Mouse (Mus musculus): ENCODE data around the gene Stat5a.

Stat5a gene

DNA sequence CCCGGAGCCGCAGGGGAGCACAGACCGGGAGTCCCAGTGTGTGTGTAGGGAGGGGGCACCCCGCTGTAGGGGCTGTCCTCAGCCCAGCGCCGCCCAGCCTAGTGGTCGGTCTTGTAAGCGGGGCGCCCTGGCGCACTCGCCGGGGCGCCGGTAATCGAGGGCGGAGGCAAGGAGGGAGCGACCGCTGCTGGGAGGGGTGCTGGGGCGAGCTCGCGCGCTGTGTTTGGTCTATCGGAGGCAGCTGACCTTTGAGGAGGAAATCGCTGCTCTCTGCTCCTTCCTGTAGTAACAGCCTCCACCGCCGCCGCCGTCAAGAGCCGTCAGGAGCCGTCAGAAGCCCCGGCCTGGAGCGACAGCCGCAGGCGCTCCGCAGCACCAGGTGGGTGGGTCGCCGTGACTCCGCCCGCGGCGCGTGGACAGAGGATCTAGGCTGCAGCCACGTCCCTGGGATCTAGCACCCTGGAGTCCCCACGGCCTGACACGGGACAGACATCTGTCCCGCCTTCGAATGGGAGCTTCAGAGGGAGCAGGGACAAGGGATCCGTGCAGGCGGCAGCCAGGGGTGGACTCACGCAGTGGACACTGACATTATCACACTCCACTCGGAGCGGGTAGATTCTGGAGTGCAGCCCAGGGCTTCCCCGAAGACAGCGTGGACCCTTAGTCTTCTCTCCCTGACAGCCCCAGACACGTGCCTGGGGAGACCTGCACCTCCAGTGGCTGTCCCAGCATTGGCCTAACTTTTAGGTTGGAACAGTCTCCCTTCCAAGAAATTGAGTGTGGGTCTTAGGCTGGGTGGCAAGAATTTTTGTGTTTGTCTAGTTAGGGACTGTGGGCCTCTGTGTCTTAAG lies 1.3 kb downstream of the Stat5a start:
- DNase-seq (ENCODE audit: low spot score in 2 of 2): peak; percentile 34 to 42

DNA sequence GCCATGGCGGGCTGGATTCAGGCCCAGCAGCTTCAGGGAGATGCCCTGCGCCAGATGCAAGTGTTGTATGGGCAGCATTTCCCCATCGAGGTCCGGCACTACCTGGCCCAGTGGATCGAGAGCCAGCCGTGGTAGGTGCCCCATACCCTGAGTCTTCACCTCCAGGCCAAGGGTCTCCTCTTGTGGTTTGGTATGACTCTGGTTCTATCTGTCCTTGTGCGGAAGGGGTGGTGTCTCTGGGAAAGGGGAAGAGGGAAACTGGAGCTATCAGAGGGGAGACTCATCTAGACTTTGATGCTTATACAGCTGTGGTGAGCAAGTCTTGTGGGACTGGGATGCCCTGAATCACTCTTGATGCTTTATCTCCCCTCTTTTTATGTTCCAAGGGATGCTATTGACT lies 2.2 kb downstream of the Stat5a start:
- no peak for DNase-seq (ENCODE audit: low spot score in 2 of 2)

DNA sequence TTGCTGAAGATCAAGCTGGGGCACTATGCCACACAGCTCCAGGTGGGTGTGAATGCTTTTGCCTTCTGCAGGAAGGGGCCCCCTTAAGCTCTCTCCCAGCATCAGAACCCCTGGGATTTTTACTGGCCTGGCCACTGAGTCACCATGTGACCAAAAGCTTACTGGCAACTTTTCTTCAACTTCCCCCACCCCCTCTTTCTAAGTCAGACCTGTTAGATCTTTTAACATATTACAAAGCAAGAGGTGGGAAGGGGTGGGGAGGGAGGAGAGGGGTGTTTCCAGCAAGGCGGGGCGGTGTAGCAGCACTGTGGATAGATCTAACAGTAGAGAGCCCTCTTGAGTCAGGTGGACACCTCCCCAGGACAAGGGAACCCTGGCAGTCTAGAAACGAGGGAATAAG lies 2.7 kb downstream of the Stat5a start:
- no peak for DNase-seq (ENCODE audit: low spot score in 2 of 2)

DNA sequence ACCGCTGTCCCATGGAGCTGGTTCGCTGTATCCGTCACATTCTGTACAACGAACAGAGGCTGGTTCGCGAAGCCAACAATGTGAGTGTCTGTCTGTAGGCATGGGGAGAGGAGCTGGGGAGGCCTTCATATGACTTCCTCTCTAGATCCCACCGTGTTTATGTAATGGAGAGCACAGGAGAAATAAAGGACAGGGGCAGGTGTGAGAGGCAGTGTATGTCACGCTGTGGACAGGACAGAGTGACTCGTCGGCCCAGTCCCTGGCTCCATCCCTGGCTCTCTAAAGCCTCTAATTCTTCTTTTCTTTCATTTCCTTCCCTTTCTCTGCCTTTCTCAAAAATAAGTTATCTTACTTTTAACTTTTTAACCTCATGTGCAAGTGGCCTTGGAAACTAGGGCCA lies 4.0 kb downstream of the Stat5a start:
- DNase-seq (ENCODE audit: low spot score in 2 of 2): no peak

DNA sequence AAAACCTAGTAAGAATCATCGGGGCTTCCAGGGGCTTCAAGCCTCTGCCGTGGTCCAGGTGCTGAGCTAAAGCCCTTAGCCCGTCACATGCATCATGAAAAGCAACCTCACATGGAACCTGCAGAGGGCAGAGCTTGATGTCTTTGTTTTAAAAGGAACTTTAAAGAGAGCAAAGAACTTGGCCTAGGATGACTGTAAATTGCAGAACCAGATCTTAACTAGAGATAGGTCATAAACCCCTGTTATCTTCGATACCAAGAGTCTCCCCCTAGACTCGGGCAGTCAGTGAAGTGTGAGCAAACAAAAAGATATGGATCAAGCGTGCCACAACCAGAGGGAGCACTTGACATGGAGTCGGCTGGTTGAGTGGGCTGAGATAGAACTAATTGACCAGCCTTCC lies 6.5 kb downstream of the Stat5a start:
- no peak for DNase-seq (ENCODE audit: low spot score in 2 of 2)

DNA sequence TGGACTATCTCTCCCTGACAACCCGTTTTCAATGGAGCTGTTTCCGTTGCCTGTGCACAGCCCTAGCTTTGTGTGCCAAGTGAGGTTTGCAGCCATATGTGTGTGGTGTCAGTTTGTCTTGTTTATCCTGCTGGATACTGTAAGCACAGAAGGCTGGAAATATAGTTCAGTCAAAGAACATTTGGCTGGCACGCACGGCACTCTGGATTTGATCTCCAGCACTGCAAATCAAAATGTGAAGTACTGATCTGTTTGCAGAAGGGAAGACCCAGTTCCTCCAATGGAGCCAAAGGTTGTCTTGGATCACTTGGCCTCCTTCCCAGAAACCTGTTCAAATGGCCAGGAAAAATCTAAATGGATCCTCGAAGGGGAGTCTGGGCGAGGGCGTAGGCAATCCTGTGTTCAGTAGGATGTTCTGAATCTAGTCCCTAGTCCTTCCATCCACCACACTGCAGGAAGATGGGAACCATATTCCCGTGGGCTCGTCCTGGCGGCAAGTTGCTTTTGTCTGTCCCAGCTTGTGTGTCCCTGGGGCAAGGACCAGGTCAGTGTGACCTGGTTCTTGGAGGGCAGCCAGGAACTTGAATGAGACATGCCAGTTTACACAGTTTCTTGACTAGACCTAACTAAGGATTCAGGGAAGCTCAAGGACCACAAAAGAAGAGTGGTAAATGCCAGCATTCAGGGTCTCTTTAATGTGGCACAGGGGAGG lies 11.3 kb downstream of the Stat5a start:
- DNase-seq (ENCODE audit: low spot score in 2 of 2): no peak

DNA sequence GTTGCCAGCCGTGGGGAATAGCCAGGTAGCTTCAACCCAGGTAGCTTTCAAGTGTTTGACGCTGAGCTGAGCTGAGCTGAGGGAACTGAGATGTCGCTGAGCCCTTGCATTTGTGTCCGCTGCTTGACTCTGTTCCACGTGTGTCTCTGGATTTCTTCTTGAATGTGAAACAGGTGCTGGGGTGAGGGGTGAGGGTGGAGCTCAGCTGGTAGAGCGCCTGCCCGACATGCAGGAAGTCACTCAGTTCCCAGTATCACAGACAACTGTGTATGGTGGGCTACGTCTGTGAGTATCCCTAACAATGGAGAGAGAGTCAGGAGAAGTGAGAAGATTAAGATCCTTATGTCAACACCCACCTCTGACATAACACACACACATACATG lies 11.8 kb downstream of the Stat5a start:
- DNase-seq (ENCODE audit: low spot score in 2 of 2): no peak

DNA sequence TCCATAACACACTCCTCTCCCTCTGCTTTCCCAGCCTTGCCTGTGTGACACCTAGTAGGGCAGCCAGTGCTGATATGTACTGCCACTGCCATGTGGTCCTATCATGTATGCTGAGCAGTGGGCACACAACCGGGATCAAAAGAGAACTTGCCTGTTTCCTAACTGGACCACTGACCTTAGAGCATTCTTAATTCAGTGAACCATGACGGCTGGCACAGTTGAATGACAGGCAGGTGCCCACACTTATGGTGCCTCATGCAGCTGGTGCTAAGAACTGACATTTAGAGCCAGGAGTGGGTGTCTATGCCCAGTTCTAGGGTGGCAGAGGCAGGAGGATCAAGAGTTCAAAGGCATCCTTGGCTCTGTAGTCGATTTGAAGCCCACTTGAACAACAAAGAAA lies 16.6 kb downstream of the Stat5a start:
- DNase-seq (ENCODE audit: low spot score in 2 of 2): no peak

DNA sequence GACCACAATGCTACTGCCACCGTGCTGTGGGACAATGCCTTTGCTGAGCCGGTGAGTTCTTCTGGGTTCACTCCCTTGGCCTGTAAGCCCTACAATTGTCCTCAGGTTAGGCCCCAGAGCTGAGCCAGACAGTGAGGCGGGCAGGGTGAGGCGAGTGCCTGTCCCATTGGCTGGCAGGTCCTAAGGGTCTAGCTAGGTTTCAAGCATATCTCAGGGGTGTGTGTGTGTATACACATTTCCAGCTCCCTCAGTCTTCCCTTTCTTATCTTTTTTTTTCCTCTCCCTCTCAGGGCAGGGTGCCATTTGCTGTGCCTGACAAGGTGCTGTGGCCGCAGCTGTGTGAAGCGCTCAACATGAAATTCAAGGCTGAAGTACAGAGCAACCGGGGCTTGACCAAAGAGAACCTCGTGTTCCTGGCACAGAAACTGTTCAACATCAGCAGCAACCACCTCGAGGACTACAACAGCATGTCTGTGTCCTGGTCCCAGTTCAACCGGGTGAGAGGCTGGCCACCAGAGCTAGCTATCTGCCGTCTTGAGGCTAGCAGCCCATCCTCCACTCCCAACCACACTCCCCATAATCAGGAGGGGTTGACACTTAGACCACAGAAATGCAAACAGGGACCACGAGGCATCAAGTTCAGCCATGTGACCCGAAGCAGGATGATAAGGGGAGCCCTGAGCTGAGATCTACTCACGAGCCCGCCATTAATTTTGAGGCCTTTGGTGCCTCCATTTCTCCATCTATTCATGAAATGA lies 20.3 kb downstream of the Stat5a start:
- DNase-seq (ENCODE audit: low spot score in 2 of 2): no peak

DNA sequence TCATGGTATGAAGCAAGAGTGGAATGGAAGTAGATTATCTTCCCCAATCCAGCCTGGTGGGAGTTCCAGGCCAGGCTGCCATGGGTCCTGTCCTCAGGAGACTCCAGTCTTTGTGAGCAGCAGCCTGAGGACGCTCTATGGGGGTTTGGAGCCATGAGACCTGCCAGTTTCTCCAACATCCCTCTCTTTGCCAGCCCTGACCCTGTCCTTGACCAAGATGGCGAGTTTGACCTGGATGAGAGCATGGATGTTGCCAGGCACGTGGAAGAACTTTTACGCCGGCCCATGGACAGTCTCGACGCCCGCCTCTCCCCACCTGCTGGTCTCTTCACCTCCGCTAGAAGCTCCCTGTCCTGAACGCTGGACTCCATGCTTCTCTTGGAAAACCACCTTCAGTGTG lies 24.5 kb downstream of the Stat5a start:
- DNase-seq (ENCODE audit: low spot score in 2 of 2): no peak

DNA sequence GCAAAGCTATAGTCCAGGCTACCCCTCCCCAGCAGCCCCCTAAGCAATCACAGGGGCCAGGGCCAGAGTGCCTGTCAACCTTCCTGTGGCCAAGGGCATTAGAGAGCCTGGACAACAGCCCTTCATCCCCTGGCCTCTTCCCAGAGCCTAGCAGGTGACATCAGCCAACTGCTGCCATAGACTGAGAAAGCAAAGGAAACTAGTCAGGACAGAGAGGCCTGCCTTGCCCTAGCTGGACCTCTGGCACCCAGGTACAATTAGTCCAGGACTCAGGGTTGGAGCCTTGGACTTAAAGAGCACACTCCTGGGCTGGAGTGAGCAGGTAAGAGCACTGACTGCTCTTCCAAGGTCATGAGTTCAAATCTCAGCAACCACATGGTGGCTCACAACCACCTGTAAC lies 26.3 kb downstream of the Stat5a start:
- DNase-seq (ENCODE audit: low spot score in 2 of 2): no peak

DNA sequence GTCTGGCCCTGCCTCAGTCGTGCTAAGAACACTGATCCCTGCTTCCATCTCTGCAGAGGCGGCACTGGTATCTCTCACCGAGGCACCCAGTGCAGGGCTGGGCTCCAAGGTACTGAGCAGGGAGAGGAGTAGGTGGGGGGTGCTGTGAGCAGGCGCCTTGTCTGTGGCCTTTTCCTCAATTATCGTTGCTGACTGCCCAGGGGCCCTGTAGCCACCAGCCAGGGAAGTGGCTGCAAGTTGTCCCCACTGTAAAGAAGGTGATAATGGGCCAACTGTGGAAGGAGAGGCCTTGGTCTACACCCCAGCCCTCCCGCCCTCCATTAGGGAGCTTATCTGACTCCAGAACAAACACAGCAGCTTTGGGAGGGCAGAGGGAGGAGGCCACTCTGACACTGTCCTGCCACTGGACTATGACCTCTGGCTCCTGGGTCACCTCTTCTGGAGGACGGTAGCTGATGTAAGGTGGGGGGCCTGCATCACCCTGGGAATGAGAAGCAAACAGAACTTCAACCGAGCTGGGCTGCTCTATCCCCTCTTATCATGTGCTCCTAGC lies 27.1 kb downstream of the Stat5a start:
- DNase-seq (ENCODE audit: low spot score in 2 of 2): no peak

DNA sequence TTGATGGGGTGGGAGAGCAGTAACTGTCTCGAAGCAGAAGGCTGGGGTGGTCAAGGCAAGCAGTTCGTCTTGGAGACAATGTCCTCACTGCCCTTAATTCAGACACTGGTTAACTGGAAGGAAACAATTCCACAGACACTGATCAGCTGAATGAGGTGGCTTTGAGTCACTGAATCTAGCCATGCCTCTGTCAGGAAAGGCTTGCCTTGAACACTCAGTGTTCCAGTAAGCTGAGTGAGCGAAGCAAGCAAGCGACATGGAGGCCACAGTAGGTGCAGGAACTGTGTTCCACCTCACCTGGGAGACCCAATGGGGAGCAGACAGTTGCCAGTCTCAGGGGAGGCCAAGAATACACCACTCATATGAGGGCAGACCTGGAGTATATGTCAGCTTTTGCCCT lies 28.1 kb downstream of the Stat5a start:
- DNase-seq (ENCODE audit: low spot score in 2 of 2): no peak

DNA sequence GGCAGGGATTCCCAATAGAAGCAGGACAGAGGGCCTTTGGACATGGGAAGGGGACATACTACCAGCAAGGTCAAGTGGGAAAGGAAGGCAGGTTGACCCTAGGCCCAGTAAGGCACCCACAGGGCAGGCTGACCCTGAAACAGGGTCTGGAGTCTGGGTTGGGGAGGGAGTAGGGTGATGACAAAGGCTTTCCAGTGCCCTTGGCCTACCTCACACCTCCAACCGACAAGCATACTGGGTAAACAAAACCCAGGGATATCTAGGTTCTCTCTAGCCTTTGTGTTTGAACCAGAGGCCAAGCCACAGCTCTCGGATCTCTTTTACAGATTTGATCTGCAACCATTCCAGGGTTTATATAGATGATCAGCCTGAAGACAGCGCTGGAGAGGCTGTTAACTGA lies 28.6 kb downstream of the Stat5a start:
- no peak for DNase-seq (ENCODE audit: low spot score in 2 of 2)

DNA sequence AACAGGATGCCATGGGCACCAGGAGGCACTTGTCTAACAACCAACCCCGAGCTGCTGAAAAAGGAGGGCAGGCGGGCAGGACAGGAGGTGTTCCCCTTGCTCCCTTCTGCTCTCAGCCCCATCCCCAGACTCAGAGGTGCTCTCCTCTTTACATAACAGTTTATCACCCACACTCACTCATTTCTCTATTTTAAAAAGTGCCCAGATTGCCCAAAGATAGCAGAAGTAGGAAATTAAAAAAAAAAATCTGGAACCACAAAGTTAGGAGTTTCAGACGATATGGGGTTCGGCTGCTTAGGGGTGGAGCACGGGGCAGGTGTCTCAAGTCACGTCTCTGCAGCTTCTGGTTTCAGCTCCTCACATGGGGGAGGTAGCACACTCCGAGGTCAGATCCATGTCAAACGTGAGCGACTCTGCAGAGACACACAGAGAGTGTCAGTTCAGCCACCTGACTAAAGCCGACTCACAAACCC lies 29.2 kb downstream of the Stat5a start:
- DNase-seq (ENCODE audit: low spot score in 2 of 2): no peak

DNA sequence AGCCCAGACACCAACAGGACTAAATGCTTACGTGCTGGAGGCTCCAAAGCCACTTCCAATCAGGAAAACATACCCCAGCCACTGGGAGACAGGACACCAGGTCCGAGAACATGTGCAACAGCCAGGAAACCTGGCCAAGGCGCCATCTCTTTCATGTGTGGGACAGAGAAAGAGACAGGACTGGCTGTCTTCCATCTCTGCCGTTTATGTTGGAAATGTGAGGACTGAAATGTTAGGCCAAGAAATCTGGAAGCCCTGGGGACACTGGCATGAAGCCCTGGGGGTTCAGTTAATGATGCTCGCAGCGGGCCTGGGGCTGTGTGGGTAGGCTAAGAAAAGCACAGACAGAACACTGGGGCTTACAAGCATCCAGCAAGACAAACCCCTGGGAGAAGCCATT lies 31.3 kb downstream of the Stat5a start:
- no peak for DNase-seq (ENCODE audit: low spot score in 2 of 2)

DNA sequence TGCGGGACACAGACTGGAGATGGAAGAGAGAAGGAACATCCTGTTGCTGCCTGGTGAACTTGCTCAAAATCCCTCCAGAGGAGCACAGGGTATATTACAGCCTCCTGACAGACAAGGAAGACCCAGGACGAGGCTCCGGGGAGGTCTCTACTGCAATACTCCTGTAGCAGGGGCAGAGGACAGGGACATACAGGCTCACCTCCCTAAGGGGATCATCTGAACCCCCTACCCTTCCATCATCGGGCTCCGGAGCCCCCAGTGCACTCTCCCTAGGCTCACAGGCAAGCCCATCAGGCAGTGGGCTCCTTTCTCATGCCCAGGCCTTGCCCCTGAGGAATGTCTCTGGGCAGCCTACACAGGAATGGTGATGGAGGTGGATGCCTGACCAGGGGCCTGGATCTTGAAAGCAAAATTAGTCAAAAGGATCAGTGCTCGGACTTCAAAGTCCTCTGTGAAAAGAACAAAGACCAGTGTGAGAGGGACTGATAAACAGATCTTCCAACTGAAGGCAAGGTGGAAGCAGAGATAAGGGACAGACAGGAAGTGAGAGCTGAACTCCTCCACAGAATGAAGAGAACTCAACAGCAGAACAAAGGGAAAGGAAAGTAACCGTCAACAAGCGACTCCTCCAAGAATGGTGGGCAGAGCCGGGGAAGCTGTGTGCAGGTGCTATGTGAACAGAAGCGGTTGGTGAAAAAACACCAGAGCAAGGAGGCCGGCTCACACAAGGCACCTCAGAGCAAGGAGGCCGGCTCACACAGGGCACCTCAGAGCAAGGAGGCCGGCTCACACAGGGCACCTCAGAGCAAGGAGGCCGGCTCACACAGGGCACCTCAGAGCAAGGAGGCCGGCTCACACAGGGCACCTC lies 32.3 kb downstream of the Stat5a start:
- no peak for DNase-seq (ENCODE audit: low spot score in 2 of 2)

DNA sequence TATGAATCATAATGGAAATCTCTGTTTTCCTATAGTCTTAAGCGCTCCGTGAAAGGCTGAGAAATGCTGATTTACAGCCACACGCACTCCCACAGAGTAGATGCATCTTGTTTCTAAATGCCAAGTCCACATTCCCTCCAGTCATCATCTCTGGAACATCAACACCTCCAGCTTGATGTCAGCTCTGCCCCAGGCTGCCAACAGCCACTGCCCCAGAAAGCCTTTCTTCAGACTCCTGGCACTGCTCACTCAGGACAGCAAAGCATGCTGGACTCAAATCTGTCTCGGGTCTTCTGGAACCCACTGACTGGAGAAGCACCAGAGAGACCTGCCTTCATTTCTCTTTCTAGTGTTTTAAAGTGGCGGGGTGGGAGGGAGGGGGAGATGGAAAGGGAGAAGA lies 33.3 kb downstream of the Stat5a start:
- no peak for DNase-seq (ENCODE audit: low spot score in 2 of 2)

DNA sequence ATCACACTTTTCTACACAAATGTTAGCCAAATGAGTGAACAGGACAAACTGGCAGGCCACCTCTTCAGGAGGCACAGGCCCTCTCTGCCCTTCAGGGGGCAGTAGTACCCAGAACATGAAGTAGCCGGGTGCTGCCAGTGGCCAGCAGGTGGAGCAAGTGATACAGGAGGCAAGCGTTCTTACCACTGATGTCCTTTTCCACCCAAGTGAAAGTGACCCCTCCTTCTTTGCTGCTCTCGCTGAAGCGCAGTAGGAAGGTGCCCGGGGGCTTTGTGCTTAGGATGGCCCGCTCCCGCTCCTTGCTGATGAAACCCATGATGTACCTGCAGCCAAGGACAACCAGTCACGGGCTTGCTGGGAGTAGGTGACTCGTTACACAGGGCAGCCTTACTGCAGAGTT lies 34.3 kb downstream of the Stat5a start:
- DNase-seq (ENCODE audit: low spot score in 2 of 2): peak; percentile 66 to 80

DNA sequence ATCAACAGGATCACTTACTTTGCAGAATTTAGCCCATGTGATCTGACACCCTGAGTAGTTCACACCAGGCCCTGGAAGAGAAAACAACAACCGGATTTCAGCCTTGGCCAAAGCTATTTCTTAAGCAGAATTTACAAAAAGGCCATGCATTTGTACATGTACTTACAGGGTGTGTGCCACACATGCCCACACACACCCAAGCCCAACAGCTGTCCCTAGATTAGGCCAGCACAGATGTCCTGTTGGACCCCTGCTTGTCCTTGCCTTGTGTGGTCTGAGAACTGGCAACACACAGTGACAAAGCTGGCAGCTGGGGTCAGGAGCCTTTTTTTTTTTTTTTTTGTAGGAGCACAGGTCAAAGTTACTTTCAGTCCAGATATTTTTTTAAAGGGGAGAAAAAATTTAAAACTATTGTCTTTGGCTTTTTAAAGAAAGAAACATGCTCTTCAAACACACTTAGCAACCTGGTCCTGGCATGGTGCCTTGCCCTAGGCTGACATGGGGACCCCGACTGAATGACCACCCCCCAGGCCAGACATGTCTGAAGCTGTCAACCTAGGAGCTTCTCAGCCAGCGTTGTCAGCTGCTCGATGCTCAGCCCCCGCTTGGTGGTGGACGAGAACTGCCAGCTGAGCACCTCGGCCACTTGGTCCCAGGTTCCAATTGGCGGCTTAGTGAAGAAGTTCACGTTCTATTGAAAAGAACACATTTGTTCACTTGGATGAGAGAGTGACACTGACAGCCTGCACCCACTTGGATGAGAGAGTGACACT lies 35.2 kb downstream of the Stat5a start:
- DNase-seq (ENCODE audit: low spot score in 2 of 2): no peak

Measured in frontal cortex, postnatal 10 days (tissue).